Mouse (Mus musculus) heart, postnatal 0 days (tissue): ENCODE measurements around the gene Mlh1. TPM values are rescaled to one million over a fixed set of nuclear protein-coding genes. Genes with fewer than 3 reads are reported as not detected.

ENCODE experiments used
- ATAC-seq: fragments of 200-750 bp; cut with Nextera tagmentation; 2 replicates; pipeline ENCODE4 v1.8.0; 2017; ENCODE audit warnings: low read depth, moderate number of reproducible peaks, moderate library complexity; ENCODE audit not compliant: insufficient read depth
- DNase-seq: peaks from one replicate; pipeline ENCODE4 v3.0.0-alpha.2; 2016; ENCODE audit warnings: low spot score
- H3K27ac ChIP-seq: fragments of 300-500 bp; sonication (generic); 2 replicates; pipeline ENCODE4 v1.5.1; 2014; ENCODE audit warnings: low read depth, mild to moderate bottlenecking
- H3K27me3 ChIP-seq: fragments of 300-500 bp; sonication (generic); 2 replicates; pipeline ENCODE4 v1.6.1; 2014; ENCODE audit warnings: low read length, mixed read lengths; ENCODE audit not compliant: control insufficient read depth, insufficient read depth
- H3K36me3 ChIP-seq: fragments of 300-500 bp; sonication (generic); replicated peaks from 2 replicates; pipeline ENCODE4 v1.6.1; 2014; ENCODE audit warnings: low read length, mixed read lengths; ENCODE audit not compliant: control insufficient read depth, insufficient read depth
- H3K4me1 ChIP-seq: fragments of 300-500 bp; sonication (generic); 2 replicates; pipeline ENCODE4 v1.6.1; 2014; ENCODE audit warnings: antibody characterized with exemption; ENCODE audit not compliant: control insufficient read depth, insufficient read depth
- H3K4me2 ChIP-seq: fragments of 300-500 bp; sonication (generic); 2 replicates; pipeline ENCODE4 v1.6.1; 2014; ENCODE audit warnings: low read depth, mild to moderate bottlenecking, low read length, moderate library complexity
- H3K4me3 ChIP-seq: fragments of 300-500 bp; sonication (generic); 2 replicates; pipeline ENCODE4 v1.5.1; 2014; ENCODE audit warnings: low read depth, low read length
- H3K9ac ChIP-seq: fragments of 300-500 bp; sonication (generic); replicated peaks from 2 replicates; pipeline ENCODE4 v1.6.1; 2014; ENCODE audit warnings: low read depth, low read length, mixed read lengths
- H3K9me3 ChIP-seq: fragments of 300-500 bp; sonication (generic); replicated peaks from 2 replicates; pipeline ENCODE4 v1.6.1; 2016; ENCODE audit warnings: low read length; ENCODE audit not compliant: control insufficient read depth
- CTCF ChIP-seq: IDR thresholded peaks from 2 replicates; pipeline ENCODE4 v1.5.1; 2016; ENCODE audit warnings: antibody characterized with exemption, control low read depth, low read depth
- EP300 ChIP-seq: IDR thresholded peaks from 2 replicates; pipeline ENCODE4 v1.6.1; 2016; ENCODE audit warnings: antibody characterized with exemption, low read depth
- WGBS: fragments of 180-500 bp; shearing (Covaris S2); extraction: QIAGEN DNeasy Blood & Tissue Kit; methylation state at CpG from one replicate; pipeline ENCODE4 v1.1.7; 2014; 5-methylcytosine and 5-hydroxymethylcytosine counted together
- polyA plus RNA-seq: library from polyadenylated mRNA; unstranded; fragments of >200 nt; fragmentation: Nextera tagmentation; extraction: Ambion mirVana; gene quantifications from 2 replicates; pipeline ENCODE4 v1.2.1, GENCODE M21; 2015
- total RNA-seq: library from RNA; depleted of rRNA; stranded (reverse); fragments of >200 nt; gene quantifications from 2 replicates; pipeline ENCODE4 v1.2.3, GENCODE M21; 2014; ENCODE audit warnings: low replicate concordance

Mlh1 gene
- total and polyA plus RNA-seq, 2 experiments from 2014 or later = 18.4 to 19.7 TPM

GRCm38 (mm10) chr9:111208185-111208584 lies 63.4 kb downstream of the Mlh1 start:
- no peaks in the 10 kb centered on the region for H3K27me3 ChIP-seq
- no peaks in the 10 kb centered on the region for H3K9me3 ChIP-seq
- no peak overlapping the region for H3K4me2 ChIP-seq
- H3K4me1 ChIP-seq = peaks cover 11% of the 10 kb centered on the region; the same call in 1 of the 2 replicates
- TF ChIP-seq EP300 (no peak), CTCF (no peak)
- peak overlapping the region; percentile 85 for H3K27ac ChIP-seq
- WGBS = 51% methylated on average over 3 of the region's 3 CpGs
- H3K36me3 ChIP-seq = peaks cover 16% of the 10 kb centered on the region
- DNase-seq (peak; percentile 63), ATAC-seq (peak; percentile 85)
- no peak overlapping the region for H3K4me3 ChIP-seq
- no peak overlapping the region for H3K9ac ChIP-seq

- ATAC-seq = peak; percentile 73
These were observed 63.9 kb downstream of the Mlh1 start for GRCm38 (mm10) chr9:111207683-111208082.

GRCm38 (mm10) chr9:111204601-111205375 lies 66.8 kb downstream of the Mlh1 start:
- H3K4me2 ChIP-seq = peak overlapping the region; percentile 30
- H3K27me3 ChIP-seq = no peaks in the 10 kb centered on the region
- no peak overlapping the region for H3K9ac ChIP-seq
- no peak for TF ChIP-seq EP300
- no peak for TF ChIP-seq CTCF
- H3K9me3 ChIP-seq = no peaks in the 10 kb centered on the region
- DNase-seq (peak; percentile 25), ATAC-seq (no peak)
- peaks cover 7% of the 10 kb centered on the region; the same call in 1 of the 2 replicates for H3K4me1 ChIP-seq
- no peak overlapping the region for H3K4me3 ChIP-seq
- peaks cover 47% of the 10 kb centered on the region for H3K36me3 ChIP-seq
- H3K27ac ChIP-seq = peak overlapping the region; percentile 60
- WGBS = 35% methylated on average over 9 of the region's 9 CpGs

More at GRCm38 (mm10) chr9:111207683-111208082, 63.9 kb downstream of the Mlh1 start:
- Histone ChIP-seq H3K9ac (no peak overlapping the region), H3K27ac (peak overlapping the region; percentile 85), H3K4me3 (no peak overlapping the region), H3K4me1 (peaks cover 7% of the 10 kb centered on the region; the same call in 1 of the 2 replicates), H3K9me3 (no peaks in the 10 kb centered on the region), H3K4me2 (no peak overlapping the region), H3K27me3 (no peaks in the 10 kb centered on the region), H3K36me3 (peaks cover 19% of the 10 kb centered on the region)
- peak; percentile 60 for DNase-seq
- no peak for TF ChIP-seq EP300
- no peak for TF ChIP-seq CTCF
- 31% methylated on average over 3 of the region's 3 CpGs for WGBS

GRCm38 (mm10) chr9:111200208-111200607 lies 71.4 kb downstream of the Mlh1 start:
- H3K9me3 ChIP-seq = no peaks in the 10 kb centered on the region
- no peak overlapping the region for H3K27ac ChIP-seq
- DNase-seq = no peak
- no peak for ATAC-seq
- TF ChIP-seq CTCF (no peak), EP300 (no peak)
- no peak overlapping the region for H3K9ac ChIP-seq
- H3K36me3 ChIP-seq = peaks cover 61% of the 10 kb centered on the region
- peaks cover 7% of the 10 kb centered on the region; the same call in 1 of the 2 replicates for H3K4me1 ChIP-seq
- no peak overlapping the region for H3K4me2 ChIP-seq
- H3K27me3 ChIP-seq = no peaks in the 10 kb centered on the region
- no peak overlapping the region for H3K4me3 ChIP-seq

GRCm38 (mm10) chr9:111198332-111198731 lies 73.3 kb downstream of the Mlh1 start:
- Histone ChIP-seq H3K36me3 (peaks cover 70% of the 10 kb centered on the region), H3K4me3 (no peak overlapping the region), H3K4me1 (no peaks in the 10 kb centered on the region), H3K9ac (no peak overlapping the region), H3K27ac (no peak overlapping the region), H3K9me3 (no peaks in the 10 kb centered on the region), H3K4me2 (no peak overlapping the region), H3K27me3 (no peaks in the 10 kb centered on the region)
- no peak for DNase-seq
- ATAC-seq = no peak
- 66% methylated on average over 1 of the region's 1 CpGs for WGBS
- no peak for TF ChIP-seq CTCF
- no peak for TF ChIP-seq EP300
